ENCODE assay signal across 16 mouse cellular contexts in the genomic region with DNA sequence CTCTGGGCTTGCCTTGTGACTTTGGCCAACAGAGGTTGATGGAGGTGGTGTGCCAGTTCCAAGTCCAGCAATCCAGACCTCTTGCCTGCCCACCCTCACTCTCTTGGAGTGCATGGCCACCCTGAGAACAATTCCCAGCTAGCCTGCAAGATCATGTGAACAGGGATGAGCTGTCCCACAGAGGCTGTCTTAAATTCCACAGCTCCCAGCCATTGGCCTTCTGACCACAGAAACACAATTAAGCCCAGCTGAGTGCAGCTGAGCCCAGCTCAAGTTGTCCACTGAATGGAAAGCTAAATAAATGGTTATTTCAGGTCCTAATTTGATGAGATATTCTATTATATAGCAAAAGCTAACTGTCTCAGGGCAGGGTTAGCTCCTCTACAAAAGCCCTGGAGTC.
"Had no signal": no experiment of that assay in that cellular context is flagged by ENCODE, and none has a peak within 500 bp of the region (broad histone marks: within the 10 kb centered on the region; RNA-seq: fewer than 3 reads in every experiment).

No protein-coding gene starts in this region.

- H3K36me3 ChIP-seq: midbrain, embryonic 10.5 days; midbrain, embryonic 12.5 days; neural tube, embryonic 12.5 days had no signal

- DNase-seq: lung, adult 18-20 months; lung, embryonic 14.5 days; lung, postnatal 10 days; lung, postnatal 4 days; midbrain, embryonic 14.5 days; right cerebral cortex, adult 18-20 months; right cerebral cortex, postnatal 25 days; right cerebral cortex, postnatal 4 days; spleen, adult 18-20 months; thymus, adult 18-20 months; thymus, postnatal 14 days; thymus, postnatal 36 days had no signal

- H3K27ac ChIP-seq: midbrain, embryonic 10.5 days; midbrain, embryonic 12.5 days; neural tube, embryonic 12.5 days had no signal

- ATAC-seq: midbrain, embryonic 16.5 days had no signal

- H3K27me3 ChIP-seq: neural tube, embryonic 12.5 days had no signal

- H3K4me2 ChIP-seq: lung, embryonic 14.5 days; midbrain, embryonic 12.5 days; neural tube, embryonic 12.5 days had no signal

- H3K4me3 ChIP-seq: midbrain, embryonic 10.5 days; midbrain, embryonic 12.5 days; neural tube, embryonic 12.5 days had no signal

- H3K9me3 ChIP-seq: midbrain, embryonic 10.5 days; midbrain, embryonic 12.5 days; neural tube, embryonic 12.5 days had no signal

- H3K4me1 ChIP-seq: midbrain, embryonic 12.5 days had no signal

- H3K9ac ChIP-seq: lung, embryonic 14.5 days; midbrain, embryonic 12.5 days; neural tube, embryonic 12.5 days had no signal
